Mouse (Mus musculus) right cerebral cortex, postnatal 14 days (tissue): ENCODE results near the gene Xkr7.

Experiments used
- DNase-seq: peaks from one replicate; pipeline ENCODE4 v3.0.0; 2022

The Xkr7 gene

GRCm38 (mm10) chr2:153074651-153075050 lies 43.0 kb downstream of the Xkr7 start:
- no peak for DNase-seq

GRCm38 (mm10) chr2:153075961-153076360 lies 44.3 kb downstream of the Xkr7 start:
- DNase-seq, result no peak

- peak; percentile 84 for DNase-seq
These were observed 49.3 kb downstream of the Xkr7 start for GRCm38 (mm10) chr2:153080841-153081523.

GRCm38 (mm10) chr2:153081866-153082265 lies 50.2 kb downstream of the Xkr7 start:
- no peak for DNase-seq

DNA sequence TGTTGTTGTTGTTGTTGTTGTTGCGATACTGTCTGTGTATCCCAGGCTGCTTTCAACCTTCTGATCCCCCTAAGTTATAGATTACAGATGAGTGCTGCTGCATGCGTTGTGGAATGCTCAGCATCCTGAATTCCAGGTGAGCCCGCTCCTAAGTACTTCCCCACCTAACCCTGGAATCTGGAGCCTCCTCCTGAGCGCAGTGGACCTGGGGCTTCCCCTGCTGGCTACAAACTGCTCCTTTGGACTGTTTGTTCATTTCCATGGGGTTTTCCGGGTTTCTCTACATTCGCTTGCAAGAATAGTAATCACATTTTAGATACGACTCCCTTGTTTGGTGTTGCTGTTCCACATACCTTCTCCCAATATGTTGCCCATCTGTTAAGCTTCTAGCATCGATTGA lies 51.6 kb downstream of the Xkr7 start:
- DNase-seq, result no peak

GRCm38 (mm10) chr2:153083824-153084223 lies 52.2 kb downstream of the Xkr7 start:
- no peak for DNase-seq

DNA sequence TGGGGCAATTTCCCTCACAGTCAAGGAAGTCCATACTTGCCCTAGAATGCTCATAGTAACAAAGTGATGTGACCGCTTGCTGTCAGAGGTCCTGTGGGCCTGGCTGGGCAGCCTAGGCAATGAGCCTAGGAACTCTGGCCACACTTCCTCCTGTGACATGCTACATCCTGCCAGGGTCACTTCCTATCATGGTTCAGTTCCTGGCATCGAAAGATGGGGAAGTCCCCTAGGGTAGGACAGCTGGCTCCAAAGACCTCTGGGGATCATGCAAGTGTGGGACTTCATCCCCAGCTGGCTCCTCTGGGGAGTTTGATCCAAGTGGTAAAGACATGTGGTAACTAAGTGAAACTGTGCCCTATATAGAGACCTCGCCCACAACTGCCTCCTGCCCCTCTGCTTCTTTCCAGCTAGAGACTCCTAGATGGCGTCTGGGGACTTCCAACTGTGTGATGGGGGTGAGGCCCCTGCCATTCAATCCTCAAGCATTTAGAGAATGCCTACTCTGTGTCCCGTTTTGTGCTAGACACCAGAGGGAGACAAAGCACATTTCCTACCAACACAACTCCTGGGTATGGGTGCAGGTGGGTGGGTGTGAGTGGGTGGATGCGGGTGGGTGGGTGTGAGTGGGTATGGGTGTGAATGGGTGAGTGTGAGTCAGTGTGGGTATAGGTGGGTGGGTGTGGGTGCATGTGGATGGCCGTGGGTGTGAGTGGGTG lies 52.8 kb downstream of the Xkr7 start:
- no peak for DNase-seq

DNA sequence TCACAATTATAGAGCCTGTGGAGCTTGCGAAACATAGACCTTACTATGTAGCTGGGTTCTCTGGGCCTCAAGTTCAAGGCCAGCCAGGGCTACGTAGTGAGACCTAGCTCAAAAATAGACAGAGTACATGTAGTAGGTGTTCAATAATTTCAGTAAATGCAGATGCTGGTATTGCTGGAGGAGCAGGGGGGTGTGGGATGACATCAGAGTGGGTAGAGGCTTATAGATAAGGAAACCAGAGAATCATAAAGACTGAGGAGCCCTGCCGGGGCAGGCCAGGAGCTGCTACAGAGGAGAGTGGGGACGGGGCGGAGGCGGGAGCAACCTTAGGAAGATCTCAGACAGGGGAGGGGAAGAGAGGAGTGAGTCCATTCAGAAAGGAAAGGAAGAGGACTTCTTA lies 53.9 kb downstream of the Xkr7 start:
- no peak for DNase-seq

- DNase-seq, result no peak
These were observed 54.5 kb downstream of the Xkr7 start for GRCm38 (mm10) chr2:153086166-153086565.

DNA sequence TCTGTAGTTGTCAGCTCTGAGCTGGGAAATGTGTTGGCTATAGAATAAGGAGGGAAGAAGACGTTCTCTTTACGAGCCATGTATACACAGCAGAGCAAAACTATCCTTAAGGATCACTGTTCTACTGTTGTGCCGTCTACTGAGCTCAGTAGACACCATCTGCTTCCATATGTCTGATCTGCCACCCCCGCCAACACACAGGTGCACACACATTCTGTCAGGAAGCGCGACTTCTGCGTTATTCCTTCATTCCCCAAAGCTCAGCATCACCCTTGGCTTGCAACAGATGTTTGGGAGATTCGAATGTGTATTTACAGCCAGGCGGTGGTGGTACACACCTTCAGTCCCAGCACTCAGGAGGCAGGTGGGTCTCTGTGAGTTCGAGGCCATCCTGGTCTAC lies 55.4 kb downstream of the Xkr7 start:
- DNase-seq, result no peak

GRCm38 (mm10) chr2:153089316-153089715 lies 57.7 kb downstream of the Xkr7 start:
- DNase-seq, result no peak

DNA sequence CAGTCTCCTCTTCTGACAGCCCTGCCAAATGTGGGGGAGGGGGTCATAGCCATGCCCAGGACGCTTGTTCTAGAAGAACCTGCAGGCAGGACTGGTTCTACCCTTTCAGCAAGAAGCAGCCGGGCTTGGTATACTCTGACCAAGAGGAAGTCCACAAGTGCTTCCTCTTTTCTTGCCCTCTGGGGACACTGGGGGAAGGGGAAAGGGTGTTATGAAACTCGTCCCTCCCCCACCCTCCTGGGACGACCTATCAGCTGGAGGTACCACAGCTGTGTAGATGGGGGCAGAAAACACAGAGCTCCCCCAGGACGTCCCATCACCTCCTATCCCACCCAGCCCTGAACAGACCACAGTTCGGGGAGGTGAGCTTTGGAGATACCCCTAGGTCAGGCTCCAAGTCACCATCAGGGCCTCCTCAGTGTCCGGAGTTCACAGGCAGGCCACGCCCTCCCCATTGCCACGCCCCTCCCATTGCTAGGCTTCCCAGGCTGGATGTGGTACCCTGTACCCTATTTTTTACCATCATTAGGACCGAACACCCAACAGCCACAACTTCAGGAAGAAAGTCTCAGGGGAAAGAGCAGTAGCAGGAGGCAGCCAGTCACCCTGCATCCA lies 59.0 kb downstream of the Xkr7 start:
- peak; percentile 13 for DNase-seq
